Mouse (Mus musculus) forebrain, embryonic 16.5 days (tissue): ENCODE measurements around the gene Tbc1d2b. TPM values are rescaled to one million over a fixed set of nuclear protein-coding genes. Genes with fewer than 3 reads are reported as not detected.

Experiments
- ATAC-seq: fragments of 200-750 bp; cut with Nextera tagmentation; 2 replicates; pipeline ENCODE4 v1.8.0; 2017; ENCODE audit warnings: mild to moderate bottlenecking, moderate library complexity
- H3K27ac ChIP-seq: fragments of 300-500 bp; sonication (generic); 2 replicates; pipeline ENCODE4 v1.5.1; 2014; ENCODE audit warnings: low read length, control low read depth
- H3K27me3 ChIP-seq: fragments of 300-500 bp; sonication (generic); replicated peaks from 2 replicates; pipeline ENCODE4 v1.6.1; 2014; ENCODE audit warnings: low read length; ENCODE audit not compliant: control insufficient read depth, insufficient read depth
- H3K36me3 ChIP-seq: fragments of 300-500 bp; sonication (generic); 2 replicates; pipeline ENCODE4 v1.6.1; 2014; ENCODE audit not compliant: control insufficient read depth, insufficient read depth
- H3K4me1 ChIP-seq: fragments of 300-500 bp; sonication (generic); replicated peaks from 2 replicates; pipeline ENCODE4 v1.6.1; 2014; ENCODE audit warnings: low read length; ENCODE audit not compliant: control insufficient read depth, insufficient read depth
- H3K4me2 ChIP-seq: fragments of 300-500 bp; sonication (generic); 2 replicates; pipeline ENCODE4 v1.6.1; 2014; ENCODE audit warnings: mild to moderate bottlenecking, low read length, control low read depth
- H3K4me3 ChIP-seq: fragments of 300-500 bp; sonication (generic); replicated peaks from 2 replicates; pipeline ENCODE4 v1.5.1; 2014; ENCODE audit warnings: mild to moderate bottlenecking, low read length, control low read depth
- H3K9ac ChIP-seq: fragments of 300-500 bp; sonication (generic); replicated peaks from 2 replicates; pipeline ENCODE4 v1.6.1; 2014; ENCODE audit warnings: low read depth, low read length, control low read depth
- H3K9me3 ChIP-seq: fragments of 300-500 bp; sonication (generic); 2 replicates; pipeline ENCODE4 v1.6.1; 2016; ENCODE audit warnings: low read length; ENCODE audit not compliant: control insufficient read depth
- WGBS: fragments of 180-500 bp; shearing (Covaris S2); extraction: QIAGEN DNeasy Blood & Tissue Kit; methylation state at CpG from one replicate; pipeline ENCODE4 v1.1.7; 2014; 5-methylcytosine and 5-hydroxymethylcytosine counted together
- polyA plus RNA-seq: library from polyadenylated mRNA; unstranded; fragments of >200 nt; fragmentation: Nextera tagmentation; extraction: Ambion mirVana; gene quantifications from 2 replicates; pipeline ENCODE4 v1.2.1, GENCODE M21; 2015

The Tbc1d2b gene
- polyA plus RNA-seq, 1 experiment from 2014 or later = 5.3 TPM

DNA sequence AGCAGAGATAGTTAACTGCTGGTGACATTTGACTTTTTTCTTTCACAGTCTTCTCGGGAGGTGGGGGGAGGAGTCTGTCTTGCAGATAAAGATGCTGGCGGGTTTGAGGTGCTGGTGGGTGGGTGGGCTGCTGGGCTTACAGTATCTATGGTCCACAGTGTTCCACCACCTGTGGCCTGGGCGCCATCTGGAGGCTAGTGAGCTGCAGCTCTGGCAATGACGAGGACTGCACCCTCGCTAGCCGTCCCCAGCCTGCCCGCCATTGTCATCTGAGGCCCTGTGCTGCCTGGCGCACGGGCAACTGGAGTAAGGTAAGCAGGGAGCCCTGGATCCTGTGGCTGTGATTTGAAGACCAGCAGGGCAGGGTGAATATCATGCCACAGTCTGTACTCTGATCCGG lies 75.6 kb downstream of the Tbc1d2b start:
- Histone ChIP-seq H3K4me1 (no peaks in the 10 kb centered on the region; the same call in 1 of the 2 replicates), H3K4me2 (no peak overlapping the region), H3K9ac (no peak overlapping the region), H3K27ac (no peak overlapping the region), H3K4me3 (no peak overlapping the region), H3K27me3 (no peaks in the 10 kb centered on the region), H3K36me3 (peaks cover 36% of the 10 kb centered on the region), H3K9me3 (no peaks in the 10 kb centered on the region)
- ATAC-seq = 0 out of 2 replicates have a peak, but pooled peaks have one; percentile 3
- WGBS = 79% methylated on average over 10 of the region's 10 CpGs

- H3K36me3 ChIP-seq = peaks cover 25% of the 10 kb centered on the region
- H3K9me3 ChIP-seq = no peaks in the 10 kb centered on the region
- no peak overlapping the region for H3K4me3 ChIP-seq
- 68% methylated on average over 5 of the region's 5 CpGs for WGBS
- no peak overlapping the region for H3K27ac ChIP-seq
- no peaks in the 10 kb centered on the region for H3K27me3 ChIP-seq
- H3K4me2 ChIP-seq = no peak overlapping the region
- no peaks in the 10 kb centered on the region for H3K4me1 ChIP-seq
- ATAC-seq = no peak
- H3K9ac ChIP-seq = no peak overlapping the region
Measured at GRCm38 (mm10) chr9:90189391-90189790, 81.2 kb downstream of the Tbc1d2b start.

GRCm38 (mm10) chr9:90188893-90189292 lies 81.7 kb downstream of the Tbc1d2b start:
- H3K9ac ChIP-seq = no peak overlapping the region
- H3K27me3 ChIP-seq = no peaks in the 10 kb centered on the region
- no peak overlapping the region for H3K4me3 ChIP-seq
- peaks cover 22% of the 10 kb centered on the region for H3K36me3 ChIP-seq
- no peaks in the 10 kb centered on the region for H3K9me3 ChIP-seq
- no peaks in the 10 kb centered on the region for H3K4me1 ChIP-seq
- H3K27ac ChIP-seq = no peak overlapping the region
- 92% methylated on average over 4 of the region's 4 CpGs for WGBS
- ATAC-seq = no peak
- H3K4me2 ChIP-seq = no peak overlapping the region

DNA sequence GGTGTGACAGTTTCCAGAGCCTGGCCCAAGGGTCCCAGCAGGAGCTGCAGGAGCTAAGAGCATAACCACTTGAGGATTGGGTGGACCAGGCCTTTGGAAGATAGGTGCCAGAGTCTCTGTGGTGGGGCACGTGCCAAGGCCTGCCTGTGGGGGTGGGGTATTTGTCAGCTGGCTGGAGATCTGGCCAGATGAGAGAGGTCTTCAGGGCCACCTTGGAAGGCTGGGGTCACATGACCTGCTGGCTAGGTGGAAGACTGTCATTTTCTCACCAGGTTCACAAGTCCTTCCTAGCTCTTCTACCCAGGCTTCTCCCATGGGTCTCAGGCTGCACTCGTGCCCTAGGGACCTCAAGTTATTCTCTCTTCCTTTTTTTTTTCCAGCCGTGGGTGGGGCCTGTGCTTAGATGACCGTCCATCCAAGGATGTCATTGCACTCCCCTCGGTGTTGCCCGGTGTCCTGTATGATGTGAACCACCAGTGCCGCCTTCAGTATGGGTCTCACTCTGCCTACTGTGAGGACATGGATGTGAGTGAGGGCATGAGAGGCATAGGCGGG lies 85.2 kb downstream of the Tbc1d2b start:
- H3K27me3 ChIP-seq = no peaks in the 10 kb centered on the region
- no peak overlapping the region for H3K4me3 ChIP-seq
- H3K9ac ChIP-seq = no peak overlapping the region
- no peaks in the 10 kb centered on the region for H3K9me3 ChIP-seq
- 91% methylated on average over 8 of the region's 8 CpGs for WGBS
- no peak for ATAC-seq
- no peak overlapping the region for H3K4me2 ChIP-seq
- H3K4me1 ChIP-seq = no peaks in the 10 kb centered on the region
- peaks cover 7% of the 10 kb centered on the region for H3K36me3 ChIP-seq
- no peak overlapping the region for H3K27ac ChIP-seq

DNA sequence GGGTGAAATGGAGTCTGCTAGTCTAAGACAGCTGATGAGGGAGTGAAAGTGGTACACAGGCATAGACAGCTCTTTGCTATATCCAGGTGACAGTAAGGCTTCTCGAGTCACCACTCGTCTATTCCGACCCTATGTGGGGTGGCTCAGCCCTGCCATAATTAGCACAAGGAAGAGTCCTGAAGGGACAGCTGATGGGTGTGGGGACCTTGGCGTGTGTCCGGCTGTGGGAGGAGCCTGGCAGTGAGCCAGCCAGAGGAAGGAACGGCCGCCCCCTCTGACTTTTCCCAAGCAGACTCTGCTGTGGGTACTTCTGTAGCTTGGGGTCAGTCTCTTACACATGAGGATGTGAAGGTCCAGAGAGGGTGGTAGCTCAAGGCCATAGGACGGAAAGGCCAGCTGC lies 86.5 kb downstream of the Tbc1d2b start:
- 60% methylated on average over 8 of the region's 8 CpGs for WGBS
- Histone ChIP-seq H3K4me1 (no peaks in the 10 kb centered on the region), H3K4me2 (no peak overlapping the region), H3K9ac (no peak overlapping the region), H3K27me3 (no peaks in the 10 kb centered on the region), H3K4me3 (no peak overlapping the region), H3K27ac (no peak overlapping the region), H3K36me3 (peaks cover 2% of the 10 kb centered on the region; the same call in 1 of the 2 replicates), H3K9me3 (no peaks in the 10 kb centered on the region)
- no peak for ATAC-seq

DNA sequence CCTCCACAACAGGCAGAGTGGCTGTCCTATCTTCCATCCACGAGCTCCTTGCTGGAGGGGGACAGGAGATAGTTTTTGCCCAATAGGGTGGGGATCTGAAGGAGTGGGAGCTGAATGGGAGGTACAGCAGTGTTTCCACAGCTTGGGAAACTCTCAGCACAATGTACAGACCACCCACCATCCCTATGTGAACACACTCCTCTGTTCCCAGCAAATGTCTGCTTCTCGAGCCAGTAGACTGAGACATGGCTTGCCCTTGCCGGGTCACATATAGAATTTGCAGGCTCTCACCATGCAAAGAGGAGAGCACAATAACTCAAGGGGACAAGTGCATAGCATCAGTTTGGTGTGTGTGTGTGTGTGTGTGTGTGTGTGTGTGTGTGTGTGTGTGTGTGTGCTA lies 87.1 kb downstream of the Tbc1d2b start:
- Histone ChIP-seq H3K36me3 (peaks cover 2% of the 10 kb centered on the region; the same call in 1 of the 2 replicates), H3K9me3 (no peaks in the 10 kb centered on the region), H3K27ac (no peak overlapping the region), H3K4me1 (no peaks in the 10 kb centered on the region), H3K27me3 (no peaks in the 10 kb centered on the region), H3K9ac (no peak overlapping the region), H3K4me3 (no peak overlapping the region), H3K4me2 (no peak overlapping the region)
- 74% methylated on average over 3 of the region's 3 CpGs for WGBS
- no peak for ATAC-seq

DNA sequence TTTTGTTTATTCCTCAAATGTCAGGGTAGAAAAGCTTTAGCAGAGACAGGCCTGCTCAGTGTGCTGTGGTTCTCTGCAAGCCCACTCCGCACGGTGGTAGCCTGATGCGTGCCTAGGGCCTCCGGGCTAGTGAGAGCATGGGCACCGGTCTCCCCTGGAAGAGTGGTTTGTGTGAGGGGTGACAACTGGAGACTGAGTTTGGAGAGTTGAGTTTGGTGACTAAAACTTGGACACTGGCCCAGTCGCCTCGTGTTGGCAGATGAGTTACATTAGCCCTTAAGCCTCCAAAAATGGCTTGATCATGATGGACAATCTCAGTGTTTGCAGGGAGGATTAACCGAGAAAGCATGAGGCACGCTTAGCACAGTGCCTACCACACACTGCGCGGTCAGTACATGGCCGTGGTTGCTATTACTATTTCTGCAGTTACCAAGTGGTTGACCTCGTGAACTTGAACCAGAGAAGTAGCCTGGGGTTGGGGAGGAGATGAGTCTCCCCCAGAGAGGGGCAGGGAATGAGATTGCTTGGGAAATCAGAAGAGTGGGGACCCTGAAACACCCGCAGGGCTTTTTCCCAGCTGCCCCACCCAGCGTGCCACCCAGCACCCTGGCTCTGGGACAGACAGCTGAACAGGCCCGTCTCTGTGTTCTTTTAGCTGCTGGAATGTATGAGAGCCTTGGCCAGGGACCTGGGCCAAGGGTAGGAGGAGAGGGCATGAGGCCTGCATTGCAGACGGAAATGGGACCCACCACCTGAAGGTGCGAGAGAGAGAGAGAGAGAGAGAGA lies 87.8 kb downstream of the Tbc1d2b start:
- Histone ChIP-seq H3K27ac (no peak overlapping the region), H3K27me3 (no peaks in the 10 kb centered on the region), H3K4me3 (no peak overlapping the region), H3K4me1 (no peaks in the 10 kb centered on the region), H3K9me3 (no peaks in the 10 kb centered on the region), H3K36me3 (peaks cover 4% of the 10 kb centered on the region; the same call in 1 of the 2 replicates), H3K4me2 (no peak overlapping the region), H3K9ac (no peak overlapping the region)
- peak; percentile 34; the same call in 1 of the 2 replicates for ATAC-seq
- WGBS = 81% methylated on average over 18 of the region's 18 CpGs

- no peak overlapping the region for H3K4me3 ChIP-seq
- H3K4me2 ChIP-seq = no peak overlapping the region
- no peak for ATAC-seq
- no peak overlapping the region for H3K9ac ChIP-seq
- H3K9me3 ChIP-seq = no peaks in the 10 kb centered on the region
- WGBS = 87% methylated on average over 6 of the region's 6 CpGs
- no peaks in the 10 kb centered on the region for H3K4me1 ChIP-seq
- H3K27ac ChIP-seq = no peak overlapping the region
- H3K36me3 ChIP-seq = peaks cover 11% of the 10 kb centered on the region
- no peaks in the 10 kb centered on the region for H3K27me3 ChIP-seq
Measured at GRCm38 (mm10) chr9:90181656-90182388, 88.8 kb downstream of the Tbc1d2b start.

DNA sequence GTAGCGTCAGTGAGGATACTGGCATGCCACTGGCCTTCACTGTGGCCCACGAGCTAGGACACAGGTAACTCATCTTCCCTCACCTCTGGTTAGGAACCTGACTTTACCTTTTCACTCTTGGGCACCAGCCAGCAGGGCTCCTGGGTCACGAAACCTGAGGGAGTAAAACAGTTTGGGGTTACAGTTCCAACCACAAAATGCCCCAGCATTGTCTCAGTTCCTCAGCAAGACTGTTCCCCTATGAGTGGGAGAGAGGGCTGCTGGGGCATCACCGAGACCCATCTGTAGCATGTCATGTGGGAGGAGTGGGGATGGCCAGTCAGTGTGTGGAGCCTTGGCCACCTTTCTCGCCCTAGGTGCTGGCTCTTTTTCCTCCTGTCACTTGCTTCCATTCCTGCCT lies 91.2 kb downstream of the Tbc1d2b start:
- H3K4me3 ChIP-seq = no peak overlapping the region
- H3K9ac ChIP-seq = no peak overlapping the region
- WGBS = 87% methylated on average over 5 of the region's 5 CpGs
- no peaks in the 10 kb centered on the region for H3K4me1 ChIP-seq
- no peak for ATAC-seq
- H3K27ac ChIP-seq = no peak overlapping the region
- H3K36me3 ChIP-seq = peaks cover 14% of the 10 kb centered on the region
- H3K9me3 ChIP-seq = no peaks in the 10 kb centered on the region
- H3K27me3 ChIP-seq = no peaks in the 10 kb centered on the region
- H3K4me2 ChIP-seq = no peak overlapping the region
